Mouse (Mus musculus): ENCODE results near the gene Spon2. TPM values are rescaled to one million over a fixed set of nuclear protein-coding genes. Genes with fewer than 3 reads are reported as not detected.

Gene Spon2
- polyA plus RNA-seq, 1 experiment: 3.1 TPM

- Histone ChIP-seq H3K4me1 (ENCODE audit: control insufficient read depth, insufficient read depth, low read length) (no peaks in the 10 kb centered on the region), H3K27ac (ENCODE audit: control insufficient read depth, insufficient read depth, low read depth, low read length, poor library complexity) (no peak overlapping the region), H3K4me3 (replicated peaks; ENCODE audit: control insufficient read depth, low read depth, low read length) (no peak overlapping the region)
- WGBS: 56% methylated on average over 13 of the region's 13 CpGs
- TF ChIP-seq POLR2A (IDR thresholded peaks at IDR 0.05; ENCODE audit: borderline replicate concordance, control insufficient read depth, low read depth, low read length): no peak
Measured at GRCm38 (mm10) chr5:33201697-33202096, 16.6 kb downstream of the Spon2 start.

- 48% methylated on average over 1 of the region's 1 CpGs for WGBS
- Histone ChIP-seq H3K4me1 (ENCODE audit: control insufficient read depth, insufficient read depth, low read length) (no peaks in the 10 kb centered on the region), H3K27ac (ENCODE audit: control insufficient read depth, insufficient read depth, low read depth, low read length, poor library complexity) (no peak overlapping the region), H3K4me3 (replicated peaks; ENCODE audit: control insufficient read depth, low read depth, low read length) (no peak overlapping the region)
- no peak for TF ChIP-seq POLR2A (IDR thresholded peaks at IDR 0.05; ENCODE audit: borderline replicate concordance, control insufficient read depth, low read depth, low read length)
- TF ChIP-seq CTCF (IDR thresholded peaks at IDR 0.05; ENCODE audit: control insufficient read depth, insufficient read depth, low read length): no peak
Measured at GRCm38 (mm10) chr5:33200071-33200470, 18.2 kb downstream of the Spon2 start.

- no peak for TF ChIP-seq POLR2A (IDR thresholded peaks at IDR 0.05; ENCODE audit: borderline replicate concordance, control insufficient read depth, low read depth, low read length)
- no peak for TF ChIP-seq CTCF (IDR thresholded peaks at IDR 0.05; ENCODE audit: control insufficient read depth, insufficient read depth, low read length)
- no peak overlapping the region for H3K4me3 ChIP-seq (replicated peaks; ENCODE audit: control insufficient read depth, low read depth, low read length)
- no peak overlapping the region for H3K27ac ChIP-seq (ENCODE audit: control insufficient read depth, insufficient read depth, low read depth, low read length, poor library complexity)
- H3K4me1 ChIP-seq (ENCODE audit: control insufficient read depth, insufficient read depth, low read length): no peaks in the 10 kb centered on the region
- 81% methylated on average over 9 of the region's 9 CpGs for WGBS
Measured at GRCm38 (mm10) chr5:33195246-33195852, 22.9 kb downstream of the Spon2 start.

GRCm38 (mm10) chr5:33193567-33193966 lies 24.7 kb downstream of the Spon2 start:
- Histone ChIP-seq H3K4me3 (replicated peaks; ENCODE audit: control insufficient read depth, low read depth, low read length) (no peak overlapping the region), H3K4me1 (ENCODE audit: control insufficient read depth, insufficient read depth, low read length) (no peaks in the 10 kb centered on the region), H3K27ac (ENCODE audit: control insufficient read depth, insufficient read depth, low read depth, low read length, poor library complexity) (no peak overlapping the region)
- TF ChIP-seq POLR2A (IDR thresholded peaks at IDR 0.05; ENCODE audit: borderline replicate concordance, control insufficient read depth, low read depth, low read length): no peak
- TF ChIP-seq CTCF (IDR thresholded peaks at IDR 0.05; ENCODE audit: control insufficient read depth, insufficient read depth, low read length): no peak
- 8% methylated on average over 7 of the region's 7 CpGs for WGBS

Other genes with a start within 250 kb of the Spon2 start
- 200 and 252 TPM in 2 replicates for gene Ywhah, start 199.6 kb downstream of the Spon2 start, polyA plus RNA-seq (2011; ENCODE audit: insufficient read depth, insufficient read length, low replicate concordance, missing spikeins)
- not detected in 2 replicates for gene Slc5a1, start 114.2 kb downstream of the Spon2 start, polyA plus RNA-seq (2011; ENCODE audit: insufficient read depth, insufficient read length, low replicate concordance, missing spikeins)
- gene Ctbp1, start 56.5 kb upstream of the Spon2 start, polyA plus RNA-seq (2011; ENCODE audit: insufficient read depth, insufficient read length, low replicate concordance, missing spikeins): 98.6 and 105 TPM in 2 replicates
- 20.2 and 32.3 TPM in 2 replicates for gene Maea, start 117.1 kb upstream of the Spon2 start, polyA plus RNA-seq (2011; ENCODE audit: insufficient read depth, insufficient read length, low replicate concordance, missing spikeins)
- 7.7 and 8.0 TPM in 2 replicates for gene Uvssa, start 160.1 kb upstream of the Spon2 start, polyA plus RNA-seq (2011; ENCODE audit: insufficient read depth, insufficient read length, low replicate concordance, missing spikeins)
- not detected in 2 replicates for gene Nkx1-1, start 215.5 kb upstream of the Spon2 start, polyA plus RNA-seq (2011; ENCODE audit: insufficient read depth, insufficient read length, low replicate concordance, missing spikeins)